ENCODE assay signal across 8 mouse cellular contexts in the genomic region with DNA sequence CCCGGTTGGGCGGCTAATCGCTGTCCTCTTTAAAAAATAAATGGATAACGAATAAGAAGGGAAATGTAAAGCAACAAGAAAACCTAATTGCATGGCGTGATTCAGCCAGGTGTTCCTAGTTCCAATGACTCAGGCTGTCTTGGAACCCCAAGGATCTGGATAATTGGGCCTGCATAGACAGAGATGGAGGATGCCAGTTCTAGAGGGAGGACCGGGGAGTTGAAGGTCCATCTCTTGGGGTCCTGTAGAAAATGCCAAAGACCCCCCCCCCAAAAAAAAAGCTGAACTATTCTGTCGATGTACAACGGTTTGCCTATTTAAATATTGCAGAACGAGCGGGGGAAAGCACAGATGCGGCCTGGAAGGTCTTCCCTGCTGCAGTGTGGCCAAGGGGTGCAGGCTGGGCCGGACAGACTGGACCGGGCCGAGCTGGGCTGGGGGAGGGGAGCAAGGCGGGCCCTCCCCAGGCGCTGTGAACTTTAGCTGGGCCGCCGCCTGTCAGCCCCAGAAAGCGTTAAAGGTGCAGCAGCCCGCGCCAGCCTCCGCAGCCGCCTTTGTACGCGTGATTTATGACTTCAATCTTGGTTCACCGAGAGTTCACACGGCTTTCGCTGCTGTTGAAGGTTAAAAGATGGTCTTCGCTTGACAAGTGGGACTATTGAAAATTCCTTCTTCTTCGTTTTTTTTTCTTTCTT. TPM values are rescaled to one million over a fixed set of nuclear protein-coding genes. Genes with fewer than 3 reads are reported as not detected.
A peak's percentile ranks its signal among the peaks of the same experiment; 100 is the strongest.
DNase-seq lines count a peak whose midpoint lies in the region; ATAC-seq lines count a peak whose summit lies in the region.

No protein-coding gene starts in this region.

- peak overlapping the region; percentile 97 for H3K27ac ChIP-seq in stomach, embryonic 16.5 days (ENCODE audit: low read length)
- no peak overlapping the region for H3K27ac ChIP-seq in midbrain, embryonic 16.5 days (ENCODE audit: low read length)

- peak overlapping the region; percentile 67 for H3K4me2 ChIP-seq in stomach, embryonic 16.5 days (ENCODE audit: low read depth, low read length)
- no peak overlapping the region for H3K4me2 ChIP-seq in midbrain, embryonic 16.5 days (ENCODE audit: low read length)

- H3K27me3 ChIP-seq in stomach, embryonic 16.5 days (ENCODE audit: control insufficient read depth, insufficient read depth, low read length) = no peaks in the 10 kb centered on the region
- H3K27me3 ChIP-seq in midbrain, embryonic 16.5 days (ENCODE audit: control insufficient read depth, insufficient read depth, low read depth, low read length) = peaks cover 84% of the 10 kb centered on the region

- H3K4me1 ChIP-seq in stomach, embryonic 16.5 days (ENCODE audit: control insufficient read depth, insufficient read depth, low read length) = peaks cover 19% of the 10 kb centered on the region
- H3K4me1 ChIP-seq in midbrain, embryonic 16.5 days (ENCODE audit: control insufficient read depth, insufficient read depth, low read length) = no peaks in the 10 kb centered on the region

- H3K36me3 ChIP-seq in stomach, embryonic 16.5 days (ENCODE audit: control insufficient read depth, insufficient read depth, low read length) = no peaks in the 10 kb centered on the region
- H3K36me3 ChIP-seq in midbrain, embryonic 16.5 days (ENCODE audit: control insufficient read depth, insufficient read depth, low read length) = no peaks in the 10 kb centered on the region

- peak overlapping the region; percentile 74 for H3K9ac ChIP-seq in stomach, embryonic 16.5 days (ENCODE audit: low read length)
- H3K9ac ChIP-seq in midbrain, embryonic 16.5 days (ENCODE audit: low read depth, low read length) = no peak overlapping the region

- peak; percentile 73 for ATAC-seq in stomach, embryonic 16.5 days (ENCODE audit: insufficient read depth, low FRiP score)
- no peak for ATAC-seq in midbrain, embryonic 16.5 days

- WGBS in stomach, embryonic 16.5 days = 3% methylated on average over 30 of the region's 30 CpGs
- WGBS in midbrain, embryonic 16.5 days = 1% methylated on average over 30 of the region's 30 CpGs

- H3K9me3 ChIP-seq in stomach, embryonic 16.5 days (replicated peaks; ENCODE audit: control insufficient read depth, low read length) = no peaks in the 10 kb centered on the region
- no peaks in the 10 kb centered on the region for H3K9me3 ChIP-seq in midbrain, embryonic 16.5 days (replicated peaks; ENCODE audit: control insufficient read depth, low read length, poor library complexity, severe bottlenecking)

- DNase-seq in retina, postnatal 1 day = peak; percentile 24
- no peak for DNase-seq in retina, embryonic 14.5 days (ENCODE audit: low spot score)
- DNase-seq in gastrocnemius, postnatal 10 days = peak; percentile 39
- DNase-seq in kidney, postnatal 36 days = peak; percentile 85 to 89
- DNase-seq in right cerebral cortex, postnatal 25 days = no peak
- no peak for DNase-seq in layer of hippocampus, adult 8-10 months (ENCODE audit: low spot score in 2 of 2)

- peak overlapping the region; percentile 38 for H3K4me3 ChIP-seq in stomach, embryonic 16.5 days (replicated peaks; ENCODE audit: low read length)
- H3K4me3 ChIP-seq in midbrain, embryonic 16.5 days (ENCODE audit: low read depth, low read length) = no peak overlapping the region

RNA-seq across cellular contexts. Expression of gene Hoxc4, which starts 42.5 kb away (rescaled TPM):
- 1 to 10 TPM; 5.3 to 6.3 TPM for total RNA-seq in gastrocnemius, postnatal 10 days (2021)
- polyA plus RNA-seq in stomach, embryonic 16.5 days (2015; fragmentation: Nextera tagmentation; extraction: Ambion mirVana) = 19.0 and 20.0 TPM in 2 replicates
- not detected for total RNA-seq in layer of hippocampus, adult 8-10 months (2022)
- polyA plus RNA-seq in midbrain, embryonic 16.5 days (2015; fragmentation: Nextera tagmentation; extraction: Ambion mirVana) = not detected in 2 replicates

Comparison
In these comparisons a context has a peak if more than half of its experiments do, and no peak if none do; other contexts are left out.
1. DNase-seq: peak in retina, postnatal 1 day (single experiment), gastrocnemius, postnatal 10 days (single experiment) and kidney, postnatal 36 days (2 of 2); none in retina, embryonic 14.5 days (single experiment), right cerebral cortex, postnatal 25 days (single experiment) and layer of hippocampus, adult 8-10 months (0 of 2).
2. RNA of gene Hoxc4, which starts 42.5 kb away (total RNA-seq): 5.3 to 6.3 TPM in gastrocnemius, postnatal 10 days; not detected in layer of hippocampus, adult 8-10 months; every median in the first group is over 4 times any median in the second.